Comparison of ENCODE assay signal across 9 mouse cellular contexts in the genomic region with DNA sequence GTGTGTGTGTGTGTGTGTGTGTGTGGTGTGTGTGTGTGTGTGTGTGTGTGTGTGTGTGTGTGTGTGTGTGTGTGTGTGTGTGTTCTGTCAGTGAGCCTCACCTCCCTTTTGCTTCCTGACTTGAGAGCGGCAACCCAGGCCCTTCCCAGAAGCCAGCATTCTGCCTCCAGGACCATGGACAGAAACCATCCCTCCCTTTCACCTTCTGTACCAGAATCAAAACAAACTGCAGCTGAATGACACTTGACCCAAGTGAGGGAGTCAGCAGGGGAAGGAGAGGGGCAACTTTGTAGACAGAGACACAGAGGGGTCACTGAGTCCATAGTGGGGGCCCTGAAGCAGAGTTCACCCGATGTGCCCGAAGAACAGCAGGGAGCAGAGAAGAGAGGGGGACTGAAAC. TPM values are rescaled to one million over a fixed set of nuclear protein-coding genes. Genes with fewer than 3 reads are reported as not detected.
DNase-seq lines count a peak whose midpoint lies in the region; ATAC-seq and TF ChIP-seq lines count a peak whose summit lies in the region.
"Had no signal": no experiment of that assay in that cellular context is flagged by ENCODE, and none has a peak within 500 bp of the region (broad histone marks: within the 10 kb centered on the region; RNA-seq: fewer than 3 reads in every experiment).

No protein-coding gene starts in this region.

- TF ChIP-seq CTCF in stomach, postnatal 0 days (IDR thresholded peaks at IDR 0.05; ENCODE audit: low read depth): no peak

- DNase-seq in hindbrain, embryonic 11.5 days (ENCODE audit: low spot score): peak; percentile 35
- DNase-seq in hindbrain, embryonic 14.5 days (ENCODE audit: low spot score): no peak
- DNase-seq in retina, embryonic 14.5 days (ENCODE audit: low spot score): peak; percentile 37
- no peak for DNase-seq in retina, postnatal 1 day
- peak; percentile 31 for DNase-seq in embryo, embryonic 11.5 days (ENCODE audit: low read depth, low spot score)
- DNase-seq in stomach, postnatal 0 days (ENCODE audit: low spot score): peak; percentile 50
- DNase-seq in yolk sac, embryonic 10.5 days (ENCODE audit: low spot score): no peak
- DNase-seq: right cerebral cortex, adult 18-20 months had no signal

- H3K9ac ChIP-seq in hindbrain, embryonic 11.5 days (ENCODE audit: low read depth, low read length): no peak overlapping the region
- no peak overlapping the region for H3K9ac ChIP-seq in hindbrain, embryonic 14.5 days
- no peak overlapping the region for H3K9ac ChIP-seq in stomach, postnatal 0 days (ENCODE audit: low read length)

- H3K27ac ChIP-seq in hindbrain, embryonic 11.5 days (ENCODE audit: low read depth, low read length): no peak overlapping the region
- H3K27ac ChIP-seq in hindbrain, embryonic 14.5 days: no peak overlapping the region
- no peak overlapping the region for H3K27ac ChIP-seq in stomach, postnatal 0 days (replicated peaks)
- H3K27ac ChIP-seq: macrophage had no signal

- no peak overlapping the region for H3K4me3 ChIP-seq in hindbrain, embryonic 11.5 days (ENCODE audit: low read depth, low read length)
- H3K4me3 ChIP-seq in hindbrain, embryonic 14.5 days (replicated peaks; ENCODE audit: low read length): no peak overlapping the region
- no peak overlapping the region for H3K4me3 ChIP-seq in stomach, postnatal 0 days (ENCODE audit: low read depth, low read length)

- H3K9me3 ChIP-seq in hindbrain, embryonic 11.5 days (ENCODE audit: control insufficient read depth, low read length): no peaks in the 10 kb centered on the region
- H3K9me3 ChIP-seq in hindbrain, embryonic 14.5 days (ENCODE audit: control insufficient read depth, low read length): no peaks in the 10 kb centered on the region
- no peaks in the 10 kb centered on the region for H3K9me3 ChIP-seq in stomach, postnatal 0 days (ENCODE audit: control insufficient read depth, low read length)

- H3K36me3 ChIP-seq in hindbrain, embryonic 11.5 days (ENCODE audit: control insufficient read depth, insufficient read depth, low read length): no peaks in the 10 kb centered on the region
- H3K36me3 ChIP-seq in hindbrain, embryonic 14.5 days (replicated peaks; ENCODE audit: control insufficient read depth, insufficient read depth): no peaks in the 10 kb centered on the region
- no peaks in the 10 kb centered on the region for H3K36me3 ChIP-seq in stomach, postnatal 0 days (ENCODE audit: control insufficient read depth, insufficient read depth, low read length)

- TF ChIP-seq EP300 in stomach, postnatal 0 days (optimal IDR thresholded peaks at IDR 0.05): no peak

- no peaks in the 10 kb centered on the region for H3K27me3 ChIP-seq in hindbrain, embryonic 11.5 days (ENCODE audit: control insufficient read depth, insufficient read depth, low read length)
- no peaks in the 10 kb centered on the region for H3K27me3 ChIP-seq in hindbrain, embryonic 14.5 days (ENCODE audit: control insufficient read depth, insufficient read depth, low read length)
- no peaks in the 10 kb centered on the region for H3K27me3 ChIP-seq in stomach, postnatal 0 days (ENCODE audit: control insufficient read depth, insufficient read depth, low read length)

- no peak overlapping the region for H3K4me2 ChIP-seq in hindbrain, embryonic 11.5 days (replicated peaks; ENCODE audit: low read depth, low read length)
- no peak overlapping the region for H3K4me2 ChIP-seq in hindbrain, embryonic 14.5 days (replicated peaks)
- H3K4me2 ChIP-seq in stomach, postnatal 0 days (replicated peaks; ENCODE audit: low read depth): no peak overlapping the region

- WGBS in hindbrain, embryonic 11.5 days: 38% methylated on average over 3 of the region's 3 CpGs
- WGBS in hindbrain, embryonic 14.5 days: 58% methylated on average over 3 of the region's 3 CpGs
- 27% methylated on average over 3 of the region's 3 CpGs for WGBS in stomach, postnatal 0 days

- no peak for ATAC-seq in hindbrain, embryonic 11.5 days (ENCODE audit: low FRiP score)
- no peak for ATAC-seq in hindbrain, embryonic 14.5 days (ENCODE audit: low FRiP score)
- no peak for ATAC-seq in stomach, postnatal 0 days (ENCODE audit: low FRiP score, low TSS enrichment)

- H3K4me1 ChIP-seq in hindbrain, embryonic 11.5 days (replicated peaks; ENCODE audit: control insufficient read depth, insufficient read depth, low read length): no peaks in the 10 kb centered on the region
- H3K4me1 ChIP-seq in hindbrain, embryonic 14.5 days (replicated peaks; ENCODE audit: control insufficient read depth, insufficient read depth, low read length): peaks cover 7% of the 10 kb centered on the region
- H3K4me1 ChIP-seq in stomach, postnatal 0 days (replicated peaks; ENCODE audit: control insufficient read depth, insufficient read depth): no peaks in the 10 kb centered on the region

RNA-seq across cellular contexts. Expression of a gene that starts 3.3 kb away (rescaled TPM):
- polyA plus RNA-seq in hindbrain, embryonic 11.5 days (2014; fragmentation: Nextera tagmentation; extraction: Ambion mirVana): 0.05 TPM in 1 of 2 replicates, not detected in the other
- 0.35 and 0.57 TPM in 2 replicates for polyA plus RNA-seq in hindbrain, embryonic 14.5 days (2014; fragmentation: Nextera tagmentation; extraction: Ambion mirVana)
- polyA plus RNA-seq in stomach, postnatal 0 days (2015; fragmentation: Nextera tagmentation; extraction: Ambion mirVana): 0.13 and 0.23 TPM in 2 replicates
- polyA plus RNA-seq: macrophage had no signal

RNA-seq across cellular contexts. Expression of a gene that starts 36.8 kb away (rescaled TPM):
- 3.6 and 4.0 TPM in 2 replicates for polyA plus RNA-seq in hindbrain, embryonic 11.5 days (2014; fragmentation: Nextera tagmentation; extraction: Ambion mirVana)
- 7.4 and 10.1 TPM in 2 replicates for polyA plus RNA-seq in hindbrain, embryonic 14.5 days (2014; fragmentation: Nextera tagmentation; extraction: Ambion mirVana)
- 2.0 and 2.3 TPM in 2 replicates for polyA plus RNA-seq in stomach, postnatal 0 days (2015; fragmentation: Nextera tagmentation; extraction: Ambion mirVana)
- polyA plus RNA-seq: macrophage had no signal

RNA-seq across cellular contexts. Expression of a gene that starts 58.0 kb away (rescaled TPM):
- polyA plus RNA-seq in hindbrain, embryonic 11.5 days (2014; fragmentation: Nextera tagmentation; extraction: Ambion mirVana): 10.8 and 10.9 TPM in 2 replicates
- polyA plus RNA-seq in hindbrain, embryonic 14.5 days (2014; fragmentation: Nextera tagmentation; extraction: Ambion mirVana): 11.6 and 12.6 TPM in 2 replicates
- 4.8 and 5.3 TPM in 2 replicates for polyA plus RNA-seq in stomach, postnatal 0 days (2015; fragmentation: Nextera tagmentation; extraction: Ambion mirVana)

Comparison
In these comparisons a context has a peak if more than half of its experiments do, and no peak if none do; other contexts are left out.
1. DNase-seq: peak in hindbrain, embryonic 11.5 days (single experiment), retina, embryonic 14.5 days (single experiment), embryo, embryonic 11.5 days (single experiment) and stomach, postnatal 0 days (single experiment); none in hindbrain, embryonic 14.5 days (single experiment), retina, postnatal 1 day (single experiment) and yolk sac, embryonic 10.5 days (single experiment).